Mouse (Mus musculus) thymus, postnatal 4 days (tissue): ENCODE measurements around the gene Cys1.
A peak's percentile ranks its signal among the peaks of the same experiment; 100 is the strongest.
"Not testable (repeated sequence)": the region's sequence is repeated elsewhere in the genome, so short reads cannot be mapped to it uniquely, and the experiment has no call there.

Source experiments
- DNase-seq: peaks from one replicate; pipeline ENCODE4 v3.0.0; 2021

The Cys1 gene

DNA sequence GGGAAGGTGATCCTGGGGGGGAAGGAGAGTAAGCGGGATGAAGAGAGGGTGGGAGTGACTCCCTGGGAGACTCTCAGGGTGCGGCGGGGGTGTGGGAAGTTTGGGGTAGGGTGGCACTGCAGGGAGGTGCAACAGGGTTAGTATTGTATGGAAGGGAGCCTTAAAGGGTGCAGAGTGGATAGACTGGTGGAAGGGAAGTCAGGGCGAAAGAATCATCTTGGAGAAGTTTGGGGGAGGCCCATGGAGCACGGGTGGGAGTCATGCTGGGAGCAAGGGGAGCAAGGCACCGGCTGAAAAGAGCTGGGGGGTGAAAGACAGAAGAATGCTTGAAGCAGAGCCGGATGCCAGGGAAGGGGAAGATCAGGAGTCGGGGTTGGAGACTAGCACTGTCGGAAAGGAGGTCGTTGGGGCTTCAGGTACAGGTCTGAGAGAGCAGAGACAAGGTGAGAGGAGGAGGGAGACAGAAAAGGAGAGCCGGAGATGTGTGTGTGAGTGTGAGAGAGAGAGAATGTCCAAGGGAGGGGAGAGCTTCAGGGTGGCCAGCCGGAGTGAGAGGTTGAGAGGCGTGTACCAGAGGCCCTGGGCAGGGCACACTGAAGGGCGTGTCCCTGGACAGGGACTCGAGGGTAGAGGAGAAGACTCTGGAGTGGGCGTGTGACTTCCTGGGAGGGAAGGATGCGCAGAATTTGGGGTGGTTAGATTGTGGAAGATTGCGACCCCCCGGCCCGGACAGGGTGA, at the start of gene Cys1:
TSS of gene Cys1 (minus strand) at position 528 of the 738 bp plus-strand sequence.
- DNase-seq: no peak

DNA sequence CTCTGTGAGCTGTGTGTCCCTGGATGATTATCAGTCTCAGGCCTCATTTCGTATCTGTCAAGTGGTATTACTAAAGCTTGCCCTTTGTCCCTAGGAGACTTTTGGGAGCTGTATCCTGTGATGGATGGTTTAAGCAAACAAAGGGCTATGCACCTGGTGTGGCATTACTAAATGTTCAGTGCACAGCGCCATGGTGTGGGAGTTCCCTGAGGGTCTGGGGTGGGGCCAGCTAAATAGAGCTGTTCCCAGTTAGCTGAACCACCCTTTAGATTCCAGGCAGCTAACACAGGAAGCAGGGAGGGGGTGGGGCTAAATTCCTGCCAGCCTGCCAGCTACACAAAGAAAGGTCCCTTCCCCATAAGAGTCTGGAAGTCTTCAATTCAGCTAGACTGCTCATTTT, 42.8 kb upstream of the Cys1 start:
- DNase-seq: no peak

DNA sequence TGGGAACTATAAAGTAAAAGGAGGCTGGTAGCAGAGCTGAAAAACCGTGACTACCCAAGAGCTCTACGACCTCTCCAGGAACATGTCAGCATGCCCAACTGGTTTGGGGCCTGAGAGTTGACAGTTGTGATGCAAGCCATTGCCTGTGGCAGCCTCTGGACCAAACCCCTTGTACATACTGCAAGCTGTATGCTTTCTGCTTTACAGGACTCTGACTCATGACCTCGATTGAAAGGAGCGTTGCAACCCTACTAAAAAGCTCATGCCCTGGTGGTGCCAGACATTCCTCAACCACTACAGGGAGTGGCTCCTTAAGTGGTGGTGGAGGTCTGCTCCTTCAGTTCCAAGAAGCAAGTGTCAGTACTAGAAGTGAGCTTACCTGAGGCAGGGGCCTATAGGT, 42.2 kb upstream of the Cys1 start:
- DNase-seq: no peak

DNA sequence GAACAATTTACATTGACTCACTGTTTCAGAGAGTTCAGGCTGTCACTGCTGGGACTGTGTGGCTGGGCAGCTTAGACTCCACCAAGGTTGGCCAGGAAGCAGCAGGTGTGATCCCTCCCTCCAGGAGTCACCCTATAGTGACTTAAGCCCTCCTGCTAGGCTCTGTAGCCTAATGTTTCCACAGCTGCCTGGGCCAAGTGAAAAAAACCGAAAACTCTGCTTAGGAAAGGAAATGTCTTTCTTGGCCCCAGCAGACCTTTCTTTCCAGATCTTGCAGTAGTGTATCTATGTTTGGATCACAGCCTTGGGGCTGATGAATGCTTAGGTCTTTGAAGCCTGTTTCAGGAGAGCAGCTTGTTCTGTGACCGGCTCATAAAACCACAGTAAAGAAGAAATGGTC, 41.8 kb upstream of the Cys1 start:
- DNase-seq: no peak

DNA sequence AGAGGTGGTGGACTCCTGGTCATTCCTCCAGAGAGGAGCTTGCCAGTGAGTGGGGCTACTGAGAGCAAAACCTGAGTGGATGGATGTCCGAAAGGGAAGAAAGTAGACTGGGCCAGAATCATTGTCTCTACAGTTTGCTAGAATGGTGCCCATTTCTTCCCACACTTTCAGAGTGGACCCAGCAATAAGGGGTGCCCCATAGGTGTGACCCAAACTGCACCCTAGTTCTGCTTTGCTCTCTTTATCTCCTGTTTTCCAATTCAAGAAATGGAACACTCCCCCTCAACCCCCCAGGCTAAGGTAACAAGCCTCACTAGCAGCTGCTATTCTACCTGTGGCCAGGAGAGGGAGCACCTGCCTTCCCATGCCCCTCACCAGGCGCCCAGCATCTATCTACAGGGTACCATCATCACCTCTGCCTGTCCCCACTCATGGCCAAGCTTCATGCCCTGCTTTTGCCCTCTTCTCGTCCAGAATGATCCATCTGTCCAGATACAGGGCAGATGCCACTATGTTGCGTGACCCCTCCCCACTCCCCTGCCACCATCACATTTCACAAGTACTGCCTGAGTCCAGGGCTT, 35.2 kb upstream of the Cys1 start:
- peak; percentile 64 for DNase-seq

DNA sequence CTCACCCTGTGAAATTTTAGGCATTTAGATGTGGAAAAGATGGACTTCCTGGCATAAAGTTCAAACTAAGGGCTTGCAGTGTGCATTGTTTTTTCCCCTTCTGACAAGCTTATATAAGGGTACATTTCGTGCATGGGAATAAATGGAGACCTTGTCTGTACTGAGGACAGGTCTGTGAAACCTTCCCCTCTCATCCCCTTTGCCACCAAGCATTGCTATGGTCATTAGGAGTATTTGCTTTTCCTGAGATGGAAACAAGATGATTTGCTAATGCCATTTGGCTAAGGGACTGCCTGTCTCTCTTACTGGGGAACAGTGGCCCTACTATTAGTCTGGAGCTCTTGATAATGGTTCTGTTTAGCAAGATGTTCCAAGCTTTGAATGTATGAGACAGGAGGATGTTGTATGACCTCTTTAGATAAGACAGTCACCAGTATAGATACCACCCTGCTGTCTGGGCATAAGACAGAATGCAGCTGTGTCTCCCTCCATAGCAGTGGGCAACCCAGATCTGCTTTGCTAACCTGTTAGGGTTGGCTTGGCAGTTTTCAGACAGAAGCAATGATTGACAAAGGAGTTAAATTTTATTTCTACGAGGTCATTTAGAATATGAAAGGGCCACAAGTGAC, 33.8 kb upstream of the Cys1 start:
- no peak for DNase-seq

DNA sequence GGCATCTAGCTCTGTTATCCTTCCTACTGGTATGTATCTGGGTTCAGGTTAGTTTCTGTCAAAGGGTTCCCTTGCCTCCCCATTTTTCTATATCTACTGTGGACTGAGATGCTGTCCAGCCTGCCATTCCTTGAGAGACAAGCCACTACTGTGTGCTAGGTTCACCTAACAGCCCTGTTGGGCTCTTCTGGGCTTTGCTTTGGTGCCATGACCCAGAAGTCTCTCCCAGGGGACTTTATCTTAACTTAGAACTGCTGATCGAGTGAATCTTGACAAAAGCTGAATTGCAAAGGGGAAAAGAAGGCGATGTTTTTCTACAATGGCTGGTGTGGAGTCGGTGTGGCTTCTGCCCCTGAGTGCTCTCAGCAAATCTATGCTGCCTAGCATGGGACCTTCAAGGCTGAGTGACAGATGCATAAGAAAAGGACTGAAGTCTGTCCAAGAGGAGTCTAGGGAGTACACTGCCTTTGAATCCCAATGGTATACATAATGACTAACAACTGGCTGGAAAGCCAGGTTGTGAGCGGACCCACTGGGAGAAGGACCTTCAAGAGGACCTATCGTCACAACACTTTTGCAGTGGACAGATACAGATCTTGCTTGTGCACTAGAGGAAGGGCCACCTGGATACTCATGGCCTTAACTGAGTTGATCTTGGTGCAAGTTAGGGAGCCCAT, 33.1 kb upstream of the Cys1 start:
- no peak for DNase-seq

DNA sequence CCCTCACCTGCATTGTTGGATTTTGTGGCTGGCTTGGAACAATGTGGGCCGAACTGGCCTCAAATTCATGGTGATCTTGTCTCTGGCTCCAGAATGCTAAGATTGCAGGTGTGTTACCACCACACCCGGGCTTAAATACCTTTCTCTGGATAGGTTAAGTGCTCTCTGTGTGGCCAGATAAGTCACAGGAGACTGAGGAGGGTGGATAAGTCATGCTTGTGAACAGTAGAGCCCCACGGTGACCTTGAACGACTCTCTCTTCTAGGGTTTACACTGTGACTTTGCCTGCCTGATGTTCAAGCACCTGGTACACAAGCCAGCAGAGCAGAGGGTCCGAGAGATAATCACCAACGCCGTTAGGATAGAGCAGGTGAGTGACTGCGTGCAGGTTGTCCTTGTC, 30.8 kb upstream of the Cys1 start:
- DNase-seq: no peak

DNA sequence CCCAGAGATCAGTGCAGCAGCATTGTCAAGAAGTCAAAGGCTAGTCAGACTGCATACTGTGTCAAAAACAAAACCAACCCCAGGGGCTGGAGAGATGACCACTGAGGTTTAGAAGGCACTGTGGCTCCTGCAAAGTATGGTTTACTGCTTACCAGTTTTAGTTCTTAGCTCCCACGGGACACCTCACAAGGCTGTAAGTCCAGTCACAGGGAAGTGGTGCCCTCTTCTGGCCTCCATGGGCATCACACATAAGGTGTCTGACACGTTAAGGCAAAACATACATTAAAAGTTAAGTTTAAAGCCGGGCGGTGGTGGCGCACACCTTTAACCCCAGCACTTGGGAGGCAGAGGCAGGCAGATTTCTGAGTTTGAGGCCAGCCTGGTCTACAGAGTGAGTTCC, 29.1 kb upstream of the Cys1 start:
- peak; percentile 58 for DNase-seq

DNA sequence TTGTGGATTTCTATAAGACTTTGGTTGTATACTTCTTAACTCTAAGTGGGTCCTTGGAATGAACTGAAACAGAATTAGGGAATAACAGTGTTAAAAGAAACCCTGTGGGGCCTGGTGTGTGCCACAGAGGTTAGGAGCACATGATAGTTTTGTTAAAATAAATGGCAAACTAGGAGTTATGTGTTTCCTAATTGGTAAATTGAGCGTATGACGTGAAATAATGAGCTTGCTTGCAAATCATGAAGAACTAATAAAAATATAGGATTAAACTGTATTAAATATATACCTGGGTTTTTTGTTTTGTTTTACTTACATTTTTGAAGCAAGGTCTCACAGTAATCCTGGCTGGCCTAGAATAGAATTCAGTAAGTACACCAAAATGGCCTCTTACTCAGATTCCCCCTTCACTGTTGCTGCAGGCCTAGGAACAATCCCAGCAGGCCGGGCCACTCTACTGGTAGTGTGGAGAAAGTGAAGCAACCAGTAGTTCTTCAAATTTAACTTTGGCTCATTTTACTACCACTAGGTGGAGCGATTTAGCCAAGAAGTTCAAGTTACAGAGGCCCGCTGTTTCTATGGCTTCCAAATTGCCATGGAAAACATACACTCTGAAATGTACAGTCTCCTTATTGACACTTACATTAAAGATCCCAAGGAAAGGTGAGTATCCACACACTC, 28.4 kb upstream of the Cys1 start:
- peak; percentile 47 for DNase-seq

DNA sequence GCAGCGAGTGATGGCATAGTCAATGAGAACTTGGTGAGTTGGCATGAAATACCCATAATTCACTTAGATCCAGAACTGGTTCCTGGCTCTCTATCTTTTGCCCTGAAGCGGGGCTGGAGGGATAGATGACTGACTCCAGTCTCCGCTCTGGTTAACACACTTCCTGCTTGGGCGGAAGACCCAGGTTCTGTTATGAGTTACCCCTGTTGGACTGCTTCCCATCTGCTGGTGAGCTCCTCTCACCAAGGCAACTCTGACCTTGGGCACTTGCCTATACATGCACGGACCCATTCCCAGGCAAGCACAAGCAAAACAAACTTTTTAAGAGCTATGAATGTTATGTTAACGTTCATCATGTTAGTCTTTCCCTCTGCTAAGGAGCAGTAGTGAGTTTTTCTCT, 27.8 kb upstream of the Cys1 start:
- DNase-seq: peak; percentile 48

DNA sequence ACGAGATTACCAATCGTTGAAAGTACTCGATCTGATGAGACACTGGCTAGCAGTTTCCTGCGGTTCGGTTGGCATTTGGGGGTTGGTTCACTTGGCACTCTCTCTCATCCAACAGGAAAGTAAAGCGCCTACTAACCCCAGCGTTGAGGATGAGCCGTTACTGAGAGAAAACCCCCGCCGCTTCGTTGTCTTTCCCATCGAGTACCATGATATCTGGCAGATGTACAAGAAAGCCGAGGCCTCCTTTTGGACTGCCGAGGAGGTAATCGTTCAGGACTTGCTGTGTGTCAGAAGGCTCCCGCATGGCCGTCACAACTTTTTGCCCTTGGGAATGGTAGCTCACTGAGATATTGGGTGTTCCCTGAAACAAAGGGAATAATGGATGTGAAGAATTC, 27.2 kb upstream of the Cys1 start:
- DNase-seq: no peak

DNA sequence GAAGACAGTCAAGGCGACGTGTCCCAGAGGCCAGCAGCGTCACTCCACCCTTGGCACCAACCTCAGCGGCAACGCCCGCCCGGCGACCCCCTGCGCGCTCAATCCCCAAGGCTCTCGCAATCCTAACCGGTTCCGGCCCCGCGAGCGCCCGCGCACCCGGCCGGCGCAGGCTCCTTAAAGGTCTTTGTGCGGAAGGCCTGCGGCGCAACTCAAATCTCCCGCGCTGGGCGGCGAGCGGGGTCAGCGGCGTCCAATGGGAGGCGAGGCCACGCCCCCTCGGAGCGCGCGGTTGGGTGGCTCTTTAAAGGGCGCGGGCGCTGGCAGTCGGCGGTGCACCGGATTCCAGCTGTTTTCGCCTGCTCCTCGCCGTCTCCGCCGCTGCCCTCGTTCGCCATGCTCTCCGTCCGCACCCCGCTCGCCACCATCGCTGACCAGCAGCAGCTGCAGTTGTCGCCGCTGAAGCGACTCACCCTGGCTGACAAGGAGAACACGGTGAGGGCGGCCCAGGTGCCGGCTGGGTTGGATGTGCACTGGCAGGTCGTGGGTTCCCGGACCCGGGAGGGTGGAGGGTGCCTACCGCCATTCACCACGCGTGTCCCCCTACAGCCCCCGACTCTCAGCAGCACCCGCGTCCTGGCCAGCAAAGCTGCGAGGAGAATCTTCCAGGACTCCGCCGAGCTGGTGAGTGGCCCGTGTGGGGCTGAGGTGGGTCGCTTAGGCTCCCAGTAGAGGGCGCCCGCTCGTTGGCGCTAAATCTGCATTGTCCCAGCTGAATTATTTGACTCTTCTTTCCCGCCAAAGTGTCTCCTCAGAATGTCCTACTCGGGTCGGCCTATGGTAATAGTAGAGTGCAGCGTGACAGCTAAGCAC, 26.6 kb upstream of the Cys1 start, which contains the start of gene Rrm2:
TSS of gene Rrm2 (plus strand) at position 288 of the 870 bp plus-strand sequence.
- DNase-seq: peak; percentile 99

DNA sequence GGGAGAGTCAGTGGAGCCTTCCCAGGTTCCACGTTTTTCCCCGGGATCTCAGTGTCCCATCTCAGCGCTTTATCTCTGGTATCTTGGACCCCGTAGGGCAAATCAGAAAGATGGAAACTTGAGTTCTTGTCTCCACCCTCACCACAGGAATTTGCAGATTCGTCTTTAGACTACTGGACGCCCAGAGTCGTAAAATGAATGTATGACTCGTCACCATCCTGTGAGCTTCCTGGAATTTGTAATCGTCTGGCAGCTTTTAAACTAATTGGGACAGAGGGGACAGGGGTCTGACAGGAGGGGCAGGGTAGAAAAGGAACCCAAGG, 25.8 kb upstream of the Cys1 start:
- no peak for DNase-seq

DNA sequence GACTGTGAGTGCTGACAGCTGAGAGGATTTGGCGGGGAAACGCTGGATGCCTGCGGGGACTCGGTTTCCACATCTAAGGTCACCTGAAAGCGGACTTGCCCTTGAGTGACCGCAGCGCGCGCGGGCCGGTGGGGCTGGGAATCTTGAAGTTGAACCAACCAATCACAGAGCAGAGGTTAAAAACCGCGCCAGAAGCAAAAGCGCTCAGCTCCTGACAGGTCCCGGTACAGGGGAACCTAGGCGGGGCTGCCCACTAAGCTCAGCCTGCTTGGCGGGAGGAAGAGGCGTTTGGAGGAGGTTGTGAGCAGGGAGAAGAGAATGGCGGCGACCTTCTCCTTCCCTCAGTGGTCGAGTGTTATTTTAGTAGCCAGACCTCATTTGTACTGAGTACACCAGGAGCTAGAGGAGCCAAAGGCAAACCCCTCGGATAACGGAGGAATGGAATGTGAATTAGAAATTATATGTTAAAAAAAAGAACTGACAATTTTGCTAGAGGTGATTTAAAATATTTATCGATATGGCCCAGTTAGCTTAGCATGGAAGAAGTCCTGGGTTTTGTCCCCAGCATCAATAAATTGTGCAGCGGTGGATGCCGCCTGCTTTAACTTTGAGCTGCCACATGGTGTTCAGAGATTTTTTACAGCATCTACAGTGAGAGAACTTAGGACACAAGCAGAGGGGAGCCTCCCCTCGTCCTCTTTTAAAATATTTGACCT, 25.3 kb upstream of the Cys1 start:
- DNase-seq: peak; percentile 69

DNA sequence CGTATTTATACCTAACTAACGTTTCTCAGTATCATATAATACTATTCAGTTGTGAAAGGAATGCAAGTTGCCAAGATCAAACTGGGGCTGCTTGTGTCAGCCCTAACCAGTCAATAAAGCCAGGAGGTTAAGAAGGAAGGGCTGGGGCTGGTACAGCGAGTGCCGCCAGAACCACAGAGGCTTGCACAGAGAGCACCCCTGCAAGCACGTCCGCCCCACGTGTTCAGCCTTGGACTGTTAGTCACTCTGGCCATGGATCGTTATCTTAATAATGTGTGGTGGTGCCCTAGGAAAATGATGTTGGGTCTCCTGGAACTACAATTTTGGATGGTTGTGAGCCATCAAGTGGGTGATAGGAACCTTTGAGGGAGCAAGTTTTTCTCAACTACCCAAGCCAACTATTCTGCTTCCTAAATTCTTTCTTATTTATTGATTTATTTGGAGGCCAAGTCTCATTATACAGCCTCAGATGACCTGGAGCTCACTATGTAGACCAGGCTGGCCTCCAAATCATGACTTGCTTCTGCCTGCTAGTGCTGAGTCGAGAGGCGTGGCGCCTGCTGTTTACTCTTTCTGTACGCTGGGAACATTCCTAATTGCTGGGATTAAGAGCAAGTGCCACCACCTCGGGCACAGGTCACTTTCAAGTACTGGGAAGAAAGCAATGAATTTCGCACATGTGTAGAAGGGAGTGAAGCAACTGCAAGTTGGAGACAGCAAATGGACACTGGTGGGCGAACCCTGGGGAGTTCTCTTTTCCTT, 24.1 kb upstream of the Cys1 start:
- DNase-seq: no peak

DNA sequence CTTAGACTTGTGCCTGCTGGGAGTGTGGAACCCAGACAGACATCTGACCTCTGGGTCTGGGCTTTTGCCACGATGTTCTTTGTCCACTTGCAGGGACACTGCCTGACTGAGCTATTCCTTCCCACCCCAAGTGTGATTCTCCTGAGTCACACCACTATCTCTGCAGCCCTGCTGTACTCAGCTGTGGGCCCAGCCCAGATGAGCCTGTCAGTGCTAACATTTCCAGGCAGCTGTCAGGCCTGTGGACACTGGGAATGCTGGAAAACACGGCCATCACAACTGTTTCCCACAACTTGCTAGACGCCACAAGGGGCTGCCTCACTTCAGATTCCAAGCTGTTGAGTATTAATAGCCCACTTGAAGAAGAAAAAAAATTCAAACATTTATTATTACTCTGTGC, 21.4 kb upstream of the Cys1 start:
- no peak for DNase-seq

DNA sequence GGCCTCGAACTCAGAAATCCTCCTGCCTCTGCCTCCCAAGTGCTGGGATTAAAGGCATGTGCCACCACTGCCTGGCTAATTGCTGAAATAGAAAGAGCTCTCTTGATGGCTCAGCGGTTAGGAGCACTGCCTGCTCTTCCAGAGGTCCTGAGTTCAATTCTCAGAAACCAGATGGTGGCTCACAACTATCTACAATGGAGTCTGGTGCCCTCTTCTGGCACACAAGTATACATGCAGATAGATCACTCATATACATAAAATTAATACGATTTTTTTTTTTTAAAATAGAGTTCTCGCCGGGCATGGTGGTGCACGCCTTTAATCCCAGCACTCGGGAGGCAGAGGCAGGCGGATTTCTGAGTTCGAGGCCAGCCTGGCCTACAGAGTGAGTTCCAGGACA, 20.0 kb upstream of the Cys1 start:
- DNase-seq: not testable (repeated sequence)

DNA sequence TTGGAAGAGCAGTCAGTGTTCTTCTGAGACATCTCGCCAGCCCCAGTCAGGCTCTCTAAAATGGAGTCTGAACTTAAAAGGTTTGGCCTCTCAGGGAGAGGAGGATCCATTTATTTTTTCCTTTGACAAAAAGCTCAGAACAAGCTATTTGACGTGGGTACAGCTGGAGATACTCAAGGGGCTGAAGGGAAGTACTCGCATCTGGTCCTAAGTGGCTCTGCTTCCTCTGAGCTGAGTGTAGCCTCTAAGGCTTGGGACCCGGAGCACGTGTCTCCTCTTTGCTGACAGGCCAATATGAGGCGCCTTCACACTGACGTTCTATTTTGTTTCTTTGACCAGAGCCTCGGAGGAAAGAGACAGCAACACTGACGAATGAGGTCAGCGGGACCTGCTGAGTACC, 18.0 kb upstream of the Cys1 start:
- no peak for DNase-seq

DNA sequence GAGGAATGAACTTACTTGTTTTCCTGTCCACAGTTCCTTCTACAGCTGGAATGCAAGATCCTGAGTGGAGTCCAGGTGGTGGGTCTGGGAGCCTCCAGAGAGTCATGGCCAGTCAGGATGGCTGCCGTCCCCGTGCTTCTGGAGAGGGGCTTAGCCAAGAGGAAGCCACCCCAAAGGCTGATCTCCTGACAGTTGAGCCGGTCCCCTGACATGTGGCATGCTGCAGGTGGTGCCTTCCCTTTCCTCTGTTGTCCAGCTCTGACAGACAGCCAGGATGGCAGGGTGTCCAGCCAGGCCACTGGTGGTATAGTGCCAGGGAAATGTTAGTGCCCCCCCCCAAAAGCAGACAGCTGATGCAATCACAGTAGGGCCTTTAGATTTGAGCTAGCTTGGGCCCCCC, 16.9 kb upstream of the Cys1 start:
- DNase-seq: no peak
